Mouse (Mus musculus) heart, postnatal 25 days (tissue): Measurements from ENCODE around the gene Sh3bp2. TPM values are rescaled to one million over a fixed set of nuclear protein-coding genes. Genes with fewer than 3 reads are reported as not detected.

Experiments used
- DNase-seq: peaks from one replicate; pipeline ENCODE4 v3.0.0; 2022; ENCODE audit warnings: low spot score
- intact Hi-C: fragments of 180-260 bp; cut with DNase I; formaldehyde crosslinking; loops from one replicate; pipeline ENCODE4 v1.15.1; 2025
- total RNA-seq, 2 experiments: library from RNA; stranded (reverse); gene quantifications; 2 replicates each; pipeline ENCODE4 v1.2.3; 2021

Gene Sh3bp2
- 1 to 10 TPM; 1.7 to 3.3 TPM for total RNA-seq

- DNase-seq: peak; percentile 90
- intact Hi-C loops: no loop called here
Observed at GRCm38 (mm10) chr5:34525663-34526476, at the start of gene Sh3bp2. Sh3bp2 (plus strand) TSS chr5:34525838.

GRCm38 (mm10) chr5:34480926-34481325, 44.7 kb upstream of the Sh3bp2 start:
- no peak for DNase-seq
- intact Hi-C loops: no loop called here

GRCm38 (mm10) chr5:34485731-34486130, 39.9 kb upstream of the Sh3bp2 start:
- intact Hi-C loops: no loop called here
- DNase-seq: no peak

GRCm38 (mm10) chr5:34487320-34488090, 38.1 kb upstream of the Sh3bp2 start:
- intact Hi-C loops: no loop called here
- peak; percentile 58 for DNase-seq

- intact Hi-C loops: no loop called here
- DNase-seq: no peak
Observed at GRCm38 (mm10) chr5:34488741-34489417, 36.8 kb upstream of the Sh3bp2 start.

- intact Hi-C loops: no loop called here
- DNase-seq: no peak
Observed at GRCm38 (mm10) chr5:34489418-34489787, 36.2 kb upstream of the Sh3bp2 start.

GRCm38 (mm10) chr5:34496745-34497144, 28.9 kb upstream of the Sh3bp2 start:
- DNase-seq: no peak
- intact Hi-C loops: no loop called here

DNA sequence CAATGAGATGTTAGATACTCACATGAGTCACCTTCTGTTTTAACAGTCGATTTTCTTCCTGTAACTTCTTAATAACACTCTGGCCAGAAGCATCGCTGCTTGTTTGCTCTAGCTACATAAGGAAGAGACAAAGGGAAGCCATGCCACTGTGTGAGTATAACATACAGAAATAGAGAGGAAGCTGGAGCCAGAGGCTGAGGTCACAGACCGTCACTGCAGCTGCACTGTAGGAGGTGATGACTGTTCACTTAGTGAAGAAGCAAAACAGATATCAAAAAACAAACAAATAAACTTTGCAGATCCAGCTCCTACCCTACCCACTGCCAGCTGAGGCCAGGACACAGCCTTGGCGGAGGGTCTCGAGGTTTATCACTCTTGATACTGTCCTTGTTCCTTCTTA, 24.8 kb upstream of the Sh3bp2 start:
- no peak for DNase-seq
- intact Hi-C loops: no loop called here

DNA sequence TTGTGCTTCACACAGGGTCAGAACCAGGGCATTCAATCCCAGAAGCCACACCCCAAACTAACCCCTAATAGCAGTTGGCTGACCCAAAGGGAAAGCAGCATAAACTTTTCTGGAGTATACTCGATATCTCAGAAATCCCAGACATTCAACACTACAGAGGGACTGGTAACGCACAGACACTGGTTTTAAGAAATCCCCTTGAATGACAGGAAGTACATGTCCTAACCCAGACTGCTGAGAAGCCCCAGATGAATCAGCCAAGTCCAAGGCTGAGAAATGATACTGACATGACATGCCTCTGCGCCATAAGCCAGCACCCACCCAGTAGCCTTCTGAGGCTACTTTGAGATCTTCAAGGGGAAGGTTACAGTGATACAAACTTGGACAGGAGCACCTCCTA, 24.1 kb upstream of the Sh3bp2 start:
- intact Hi-C loops: no loop called here
- DNase-seq: no peak

DNA sequence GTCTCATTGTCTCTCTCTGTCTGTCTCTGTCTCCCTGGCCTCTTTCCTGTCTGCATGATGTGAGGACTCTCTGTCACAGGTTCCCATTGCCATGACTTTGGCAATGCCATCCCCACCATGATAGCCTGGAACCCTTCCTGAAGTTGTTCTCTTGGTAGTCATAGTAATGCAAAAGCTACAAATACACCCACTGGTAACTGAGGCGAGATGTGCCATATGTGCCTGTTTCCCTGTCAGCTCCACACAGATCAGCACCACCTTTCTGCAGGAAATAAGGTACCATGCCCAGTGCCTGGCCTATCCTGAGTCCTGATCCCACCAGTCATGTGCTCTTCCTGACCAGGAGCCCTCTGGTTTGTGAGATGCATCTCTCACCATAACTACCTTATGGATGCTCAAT, 23.2 kb upstream of the Sh3bp2 start:
- no peak for DNase-seq
- intact Hi-C loops: no loop called here

DNA sequence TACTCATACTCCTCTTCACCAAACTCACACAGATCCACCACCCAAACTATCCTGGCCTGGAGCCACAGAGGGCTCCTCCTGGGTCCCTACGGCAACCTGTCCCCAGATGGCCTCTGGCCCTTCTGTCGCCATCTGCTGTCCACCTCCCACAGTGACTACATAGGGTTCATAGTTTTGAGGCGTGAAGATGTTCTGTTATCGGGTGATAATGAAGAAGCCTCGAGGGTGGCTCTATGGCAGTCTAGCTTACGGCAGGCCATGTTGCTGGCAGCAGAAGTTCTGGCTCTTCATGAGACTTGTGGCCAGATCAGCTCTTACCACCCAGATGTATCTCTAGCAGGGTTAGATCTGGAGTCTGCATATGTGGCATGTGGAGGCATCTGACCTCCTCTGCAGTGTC, 22.8 kb upstream of the Sh3bp2 start:
- DNase-seq: no peak
- intact Hi-C loops: no loop called here

DNA sequence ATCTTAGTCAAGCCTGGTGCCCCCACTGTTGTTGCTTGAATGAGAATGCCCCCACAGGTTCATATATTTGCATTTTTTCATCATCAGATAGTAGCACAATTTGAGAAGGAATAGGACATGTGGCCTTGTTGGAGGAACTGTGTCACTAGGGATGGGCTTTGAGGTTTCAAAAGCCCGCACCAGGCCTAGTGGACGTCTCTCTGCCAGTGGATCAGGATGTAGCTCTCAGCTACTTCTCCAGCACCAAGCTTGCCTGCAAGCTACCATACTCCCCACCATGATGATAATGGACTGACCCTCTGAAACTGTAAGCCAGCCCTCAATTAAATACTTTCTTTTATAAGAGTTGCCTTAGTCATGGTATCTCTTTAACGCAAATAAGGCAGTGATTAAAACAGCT, 13.2 kb upstream of the Sh3bp2 start:
- intact Hi-C loops: loop anchor here (10.0 kb wide), 1 partner anchor 252 kb away; the partner anchor contains the start of gene Htt
- DNase-seq: no peak

DNA sequence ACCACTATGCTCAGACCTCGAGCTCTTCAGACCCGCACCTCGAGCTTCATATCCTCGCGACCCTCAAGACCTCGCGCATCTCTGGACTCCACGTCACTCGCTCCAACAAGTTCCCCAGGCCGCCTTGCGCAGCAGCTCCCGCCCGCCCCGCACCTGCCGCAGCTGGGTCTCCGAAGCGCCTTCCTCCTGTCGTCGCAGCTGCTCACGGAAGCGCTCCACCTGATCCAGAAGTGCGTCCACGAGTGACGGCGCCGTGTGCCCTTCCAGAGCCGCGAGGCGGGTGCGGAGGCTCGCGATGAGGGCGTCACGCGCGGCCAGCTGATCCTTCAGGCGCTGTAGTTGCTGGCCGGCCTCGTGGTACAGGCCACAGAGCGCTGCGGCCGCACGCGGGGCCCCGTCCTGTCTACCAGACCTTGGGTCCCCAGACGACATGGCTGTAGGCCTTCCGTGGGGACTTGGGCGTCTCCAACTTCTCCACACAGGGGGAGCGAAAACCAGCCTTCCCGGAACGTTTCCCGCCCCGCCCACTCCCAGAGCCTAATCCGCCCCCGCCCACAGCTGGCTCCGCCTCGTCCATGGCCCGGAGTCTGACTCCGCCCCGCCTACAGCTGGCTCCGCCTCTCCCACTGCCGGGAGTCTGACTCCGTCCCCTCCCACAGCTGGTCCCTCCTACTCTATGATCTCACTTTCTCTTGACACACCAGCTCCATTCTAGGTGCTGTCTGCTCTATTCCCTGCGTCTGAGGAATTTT, 12.0 kb upstream of the Sh3bp2 start, which contains the start of gene Tnip2:
Gene Tnip2, minus strand, starts transcription at position 526 of the 752 bp plus-strand sequence.
- intact Hi-C loops: loop anchor here (10.0 kb wide), 1 partner anchor 251 kb away; the partner anchor contains the start of gene Htt
- peak; percentile 94 for DNase-seq

DNA sequence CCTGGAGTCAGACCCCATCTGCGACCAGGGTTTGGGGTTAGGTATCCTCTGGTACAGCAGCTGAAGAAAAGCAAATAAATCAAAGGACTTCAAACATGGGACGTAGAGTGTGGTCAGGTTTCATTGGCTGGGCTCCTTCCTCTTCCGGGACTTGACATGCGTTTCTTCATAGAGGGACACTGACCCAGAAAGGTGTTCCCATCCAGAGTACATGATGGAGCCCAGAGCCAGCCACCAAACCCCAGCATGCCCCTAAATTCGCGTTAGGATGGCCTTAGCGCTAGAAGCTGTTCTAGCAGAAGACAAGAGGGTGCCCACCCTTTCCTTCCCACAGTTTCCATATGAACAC, 11.4 kb upstream of the Sh3bp2 start:
- intact Hi-C loops: loop anchor here (10.0 kb wide), 1 partner anchor 251 kb away; the partner anchor contains the start of gene Htt
- DNase-seq: no peak

DNA sequence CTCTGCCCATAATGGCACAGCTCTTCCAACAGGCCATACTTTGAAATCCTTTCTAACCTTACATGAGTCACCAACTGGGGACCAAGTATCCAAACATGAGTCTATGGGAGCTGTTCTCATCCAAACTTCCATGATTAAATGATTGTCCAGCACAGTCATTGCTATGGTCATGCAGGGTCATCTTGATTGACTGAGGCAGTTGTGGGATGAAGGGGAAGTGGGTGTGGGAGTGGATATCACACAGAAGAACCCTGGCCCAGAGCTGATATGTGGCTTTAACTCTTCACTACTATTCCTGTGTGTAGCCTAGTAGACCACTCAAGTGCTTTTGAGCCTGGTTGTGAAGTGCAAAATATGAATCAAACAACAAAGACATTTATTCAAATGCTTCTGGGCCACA, 10.5 kb upstream of the Sh3bp2 start:
- intact Hi-C loops: loop anchor here (10.0 kb wide), 1 partner anchor 250 kb away; the partner anchor contains the start of gene Htt
- DNase-seq: no peak

DNA sequence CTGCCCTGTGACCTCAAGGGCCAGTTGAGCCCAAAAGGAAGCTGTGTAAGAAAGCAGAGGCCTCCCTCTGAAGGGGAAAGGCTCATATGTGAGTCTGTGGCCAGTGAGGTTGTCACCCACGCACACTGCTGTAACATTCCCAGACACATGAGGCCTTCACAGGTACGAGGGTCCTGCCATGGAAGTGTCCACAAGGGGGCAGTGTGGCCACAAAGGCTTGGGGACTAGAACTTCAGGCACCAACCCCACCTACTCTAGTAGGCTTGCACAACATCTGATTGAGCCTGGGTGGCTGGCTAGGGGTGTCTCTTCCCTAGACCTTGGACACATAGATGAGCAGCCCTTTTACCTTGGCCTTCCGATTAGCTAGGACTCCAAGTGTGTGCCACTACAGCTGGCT, 7.7 kb upstream of the Sh3bp2 start:
- intact Hi-C loops: loop anchor here (2.0 to 10.0 kb wide), 2 partner anchors 119 to 247 kb away; partner anchors contain the start of genes Htt and Mfsd10
- peak; percentile 54 for DNase-seq

DNA sequence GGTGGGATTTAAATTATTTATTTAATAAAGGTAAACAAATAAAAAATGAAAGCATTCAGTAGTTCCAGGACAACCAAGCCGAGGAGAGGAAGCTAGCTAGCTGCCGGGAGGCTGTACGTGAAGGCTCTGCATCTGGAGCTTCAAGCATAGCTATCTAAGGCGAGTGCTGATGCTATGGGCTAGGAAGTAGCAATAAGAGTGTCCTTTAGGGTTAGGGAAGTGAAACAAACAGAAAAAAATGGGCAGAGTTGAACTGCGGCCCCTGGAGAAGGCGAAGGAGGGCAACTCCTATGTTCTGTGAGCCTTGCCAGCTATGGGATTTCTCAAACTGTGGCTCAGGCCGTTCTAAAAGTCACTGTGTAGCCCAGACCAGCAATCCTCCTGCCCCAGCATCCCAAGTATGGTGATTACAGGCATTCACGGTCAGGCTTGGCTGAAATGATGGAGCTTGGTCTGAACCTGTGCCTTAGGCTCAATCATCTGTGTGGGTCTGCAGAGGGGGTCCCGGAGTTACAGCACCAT, 6.2 kb upstream of the Sh3bp2 start:
- DNase-seq: no peak
- intact Hi-C loops: loop anchor here (2.0 to 10.0 kb wide), 2 partner anchors 117 to 245 kb away; partner anchors contain the start of genes Htt and Mfsd10

- intact Hi-C loops: no loop called here
- DNase-seq: no peak
Observed at GRCm38 (mm10) chr5:34520458-34521209, 5.0 kb upstream of the Sh3bp2 start.

GRCm38 (mm10) chr5:34521337-34521736, 4.3 kb upstream of the Sh3bp2 start:
- intact Hi-C loops: no loop called here
- DNase-seq: no peak
